Mouse (Mus musculus) thymus, adult 2 months (tissue): Measurements from ENCODE around the gene Gm42906. TPM values are rescaled to one million over a fixed set of nuclear protein-coding genes. Genes with fewer than 3 reads are reported as not detected.

ENCODE experiments used
- DNase-seq: peaks from one replicate; pipeline ENCODE4 v3.0.0; 2021
- H3K27ac ChIP-seq: fragments of 200-500 bp; 2 replicates; pipeline ENCODE4 v1.5.1; 2012; ENCODE audit warnings: low read length, control low read depth; ENCODE audit not compliant: control insufficient read depth, insufficient read depth
- H3K27me3 ChIP-seq: fragments of 200-500 bp; 2 replicates; pipeline ENCODE4 v1.6.1; 2012; ENCODE audit warnings: mild to moderate bottlenecking, low read length, moderate library complexity, mixed read lengths; ENCODE audit not compliant: control insufficient read depth, insufficient read depth
- H3K36me3 ChIP-seq: fragments of 200-500 bp; 2 replicates; pipeline ENCODE4 v1.6.1; 2012; ENCODE audit warnings: mild to moderate bottlenecking, low read length, moderate library complexity; ENCODE audit not compliant: control insufficient read depth, insufficient read depth
- H3K4me1 ChIP-seq: fragments of 200-500 bp; replicated peaks from 2 replicates; pipeline ENCODE4 v1.6.1; 2012; ENCODE audit warnings: low read length; ENCODE audit not compliant: control insufficient read depth, insufficient read depth
- H3K4me3 ChIP-seq: fragments of 200-500 bp; 2 replicates; pipeline ENCODE4 v1.5.1; 2012; ENCODE audit warnings: mild to moderate bottlenecking, low read length, control low read depth, moderate library complexity; ENCODE audit not compliant: control insufficient read depth, insufficient read depth
- CTCF ChIP-seq: fragments of 200-500 bp; IDR thresholded peaks from 2 replicates; pipeline ENCODE4 v1.5.1; 2012; ENCODE audit warnings: mild to moderate bottlenecking, control low read depth, low read length, moderate library complexity, borderline replicate concordance; ENCODE audit not compliant: control insufficient read depth, poor library complexity, insufficient read depth; ENCODE audit errors: extremely low read depth
- POLR2A ChIP-seq: fragments of 200-500 bp; IDR thresholded peaks from 2 replicates; pipeline ENCODE4 v1.6.1; 2012; ENCODE audit warnings: mild to moderate bottlenecking, low read length, control low read depth, moderate library complexity; ENCODE audit not compliant: control insufficient read depth, poor library complexity, insufficient read depth; ENCODE audit errors: extremely low read depth
- WGBS: fragments of 180-500 bp; shearing (Covaris S2); methylation state at CpG from one replicate; pipeline ENCODE4 v1.1.7; 2018; 5-methylcytosine and 5-hydroxymethylcytosine counted together
- polyA plus RNA-seq: library from polyadenylated mRNA; depleted of rRNA; stranded (reverse); fragments of >200 nt; gene quantifications from 2 replicates; pipeline ENCODE4 v1.2.3, GENCODE M21; 2012

The Gm42906 gene
- polyA plus RNA-seq, 1 experiment = not detected

DNA sequence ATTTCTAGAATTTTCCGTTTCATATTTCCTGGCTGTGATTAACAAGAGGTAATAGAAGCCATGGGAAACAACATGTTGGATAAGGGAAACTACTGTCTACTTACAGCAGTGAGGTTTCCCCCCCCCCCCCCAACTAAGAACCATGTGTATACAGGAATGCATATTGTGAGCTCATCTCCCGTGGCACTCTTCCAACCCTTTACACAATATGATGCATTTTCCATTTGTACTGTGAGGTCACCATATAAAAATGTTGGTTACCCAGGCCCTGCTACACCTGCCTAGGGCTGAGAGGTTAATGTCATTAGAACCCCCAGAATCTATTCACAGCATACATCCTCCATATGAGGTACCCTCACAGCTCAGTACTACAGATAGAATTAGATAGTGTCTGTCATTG lies 310.1 kb downstream of the Gm42906 start:
- no peak overlapping the region for H3K27ac ChIP-seq
- H3K36me3 ChIP-seq = no peaks in the 10 kb centered on the region
- 91% methylated on average over 2 of the region's 2 CpGs for WGBS
- no peak for DNase-seq
- H3K4me3 ChIP-seq = no peak overlapping the region
- no peaks in the 10 kb centered on the region for H3K27me3 ChIP-seq
- no peaks in the 10 kb centered on the region for H3K4me1 ChIP-seq
- TF ChIP-seq POLR2A (no peak), CTCF (no peak)

DNA sequence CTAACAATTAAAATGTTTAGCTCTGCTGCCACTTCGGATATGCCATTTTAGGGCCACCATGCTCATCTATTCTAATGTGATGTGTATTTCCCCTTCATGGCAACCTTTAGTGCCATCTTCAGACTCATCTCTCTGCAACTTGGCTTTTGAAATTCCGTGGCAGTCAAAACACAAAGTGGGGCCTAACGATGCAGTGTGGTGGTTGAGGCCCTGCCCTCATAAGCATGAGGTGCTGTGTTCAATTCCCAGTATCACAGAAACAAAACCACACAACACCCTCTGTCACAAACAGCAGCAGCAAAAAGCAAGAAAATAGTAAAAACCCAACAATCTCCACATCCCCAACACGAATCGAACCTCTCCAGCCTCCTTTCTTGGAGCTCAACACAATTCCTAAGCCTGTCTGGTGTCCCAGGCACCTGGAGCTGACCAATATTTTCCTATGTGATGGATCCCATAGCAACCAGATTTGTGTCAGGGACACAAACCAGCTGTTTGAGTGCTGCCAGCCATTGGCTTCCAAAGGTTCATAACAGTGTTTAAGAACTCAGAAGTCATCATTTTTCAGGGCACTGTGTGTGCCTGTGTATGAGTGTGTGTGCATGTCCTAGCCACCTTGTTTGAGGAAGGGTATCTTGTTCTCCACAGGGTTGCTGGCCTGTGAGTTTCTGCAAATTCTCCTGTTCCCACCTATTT lies 311.6 kb downstream of the Gm42906 start:
- TF ChIP-seq POLR2A (no peak), CTCF (no peak)
- no peaks in the 10 kb centered on the region for H3K4me1 ChIP-seq
- 92% methylated on average over 5 of the region's 5 CpGs for WGBS
- DNase-seq = no peak
- H3K27me3 ChIP-seq = no peaks in the 10 kb centered on the region
- H3K27ac ChIP-seq = no peak overlapping the region
- no peaks in the 10 kb centered on the region for H3K36me3 ChIP-seq
- no peak overlapping the region for H3K4me3 ChIP-seq

DNA sequence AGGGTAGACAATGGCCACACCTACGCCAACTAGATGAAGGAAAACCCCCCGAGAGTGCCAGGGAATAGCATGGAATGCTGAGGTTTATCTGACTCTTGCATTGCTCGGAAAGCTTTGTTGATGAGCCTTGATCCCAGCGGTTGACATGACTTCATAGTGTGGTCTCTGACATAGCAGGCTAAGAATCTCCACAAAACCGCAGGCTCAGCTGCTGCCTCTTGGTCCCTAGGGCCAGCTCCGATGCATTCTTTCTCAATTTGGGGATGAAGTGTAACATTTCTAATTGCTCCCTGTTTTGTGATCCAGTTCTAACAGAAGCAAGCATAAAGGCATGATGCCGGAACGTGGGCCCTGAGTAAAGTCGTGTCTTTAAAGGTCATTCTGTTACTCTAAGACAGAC lies 315.2 kb downstream of the Gm42906 start:
- no peak for DNase-seq
- no peak for TF ChIP-seq CTCF
- TF ChIP-seq POLR2A = no peak
- Histone ChIP-seq H3K4me3 (no peak overlapping the region), H3K36me3 (no peaks in the 10 kb centered on the region), H3K27ac (no peak overlapping the region), H3K4me1 (no peaks in the 10 kb centered on the region), H3K27me3 (no peaks in the 10 kb centered on the region)
- 96% methylated on average over 9 of the region's 9 CpGs for WGBS

DNA sequence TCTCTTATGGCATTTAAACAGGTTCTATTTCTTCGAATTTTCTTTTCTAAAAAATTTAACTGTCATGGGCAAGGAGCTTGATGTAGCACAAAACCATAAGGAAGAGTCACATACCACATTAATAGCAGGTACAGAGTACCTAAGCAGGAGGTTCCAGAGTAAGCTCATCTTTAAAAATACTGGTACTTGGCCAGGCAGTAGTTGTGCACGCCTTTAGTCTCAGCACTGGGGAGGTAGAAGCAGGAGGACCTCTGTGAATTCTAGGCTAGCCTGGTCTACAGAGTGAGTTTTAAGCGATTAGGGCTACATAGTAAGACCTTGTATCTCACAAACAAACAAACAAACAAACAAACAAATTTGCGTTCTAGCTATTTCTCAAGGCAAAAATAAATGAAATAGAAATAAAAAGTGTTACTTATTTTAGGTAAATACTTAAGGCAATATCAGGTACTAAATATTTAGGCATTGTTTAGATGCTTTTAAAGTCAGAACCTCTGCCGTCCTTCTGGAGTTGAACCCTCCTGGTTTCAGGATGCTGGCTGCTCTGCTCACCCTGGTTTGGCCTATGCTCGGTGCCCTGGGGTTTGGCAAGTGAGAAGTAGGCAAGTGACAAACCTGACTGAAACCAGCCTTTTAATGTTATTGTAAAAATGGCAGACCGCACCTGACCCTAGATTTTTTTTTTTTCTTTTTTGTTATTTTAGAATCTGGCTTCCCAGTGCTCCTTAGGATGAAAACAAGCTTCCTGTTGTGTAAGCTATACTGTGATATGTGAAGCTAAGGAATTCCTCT lies 316.7 kb downstream of the Gm42906 start:
- no peak overlapping the region for H3K4me3 ChIP-seq
- 93% methylated on average over 7 of the region's 7 CpGs for WGBS
- no peak for TF ChIP-seq CTCF
- TF ChIP-seq POLR2A = no peak
- DNase-seq = no peak
- H3K27me3 ChIP-seq = no peaks in the 10 kb centered on the region
- H3K36me3 ChIP-seq = no peaks in the 10 kb centered on the region
- no peaks in the 10 kb centered on the region for H3K4me1 ChIP-seq
- no peak overlapping the region for H3K27ac ChIP-seq

DNA sequence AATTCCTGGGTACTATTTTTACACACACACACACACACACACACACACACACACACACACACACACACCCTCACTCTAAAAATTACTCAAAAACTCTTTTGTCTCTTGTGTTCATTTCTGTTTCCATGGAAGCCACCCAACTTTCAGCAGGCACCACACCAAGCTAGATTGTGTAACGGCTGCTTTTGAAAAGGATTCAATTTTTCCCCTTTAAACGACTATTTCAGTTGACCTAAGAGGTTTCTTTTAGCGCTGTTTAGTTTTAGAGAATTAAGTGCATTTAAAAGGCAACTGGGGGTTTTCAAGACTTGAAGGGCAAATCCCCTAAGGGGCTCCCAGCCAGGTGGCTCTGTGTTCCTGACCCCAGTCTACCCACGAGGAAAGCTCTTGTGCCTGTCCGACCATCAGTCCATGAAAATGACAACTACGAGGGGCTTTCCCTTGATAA lies 317.5 kb downstream of the Gm42906 start:
- TF ChIP-seq CTCF (no peak), POLR2A (no peak)
- no peak overlapping the region for H3K27ac ChIP-seq

DNA sequence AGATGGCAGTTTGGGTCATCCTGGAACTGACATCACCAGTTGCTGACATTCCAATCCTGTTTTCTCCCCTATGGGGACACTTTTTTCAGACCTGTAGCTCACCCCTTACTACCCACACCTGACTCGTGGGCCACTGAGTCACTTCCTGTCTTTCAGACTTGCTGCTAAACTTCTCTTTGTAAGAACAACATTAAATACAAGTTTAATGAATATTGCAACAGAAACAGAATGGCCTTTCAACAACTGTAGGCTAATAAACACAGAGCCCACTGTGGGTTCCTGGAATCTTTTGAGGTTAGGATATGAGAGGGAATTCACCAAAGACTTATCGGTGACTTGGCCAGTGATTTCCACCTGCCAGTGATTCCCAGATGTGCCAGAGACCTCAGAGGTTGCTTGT lies 318.1 kb downstream of the Gm42906 start:
- no peak overlapping the region for H3K27ac ChIP-seq
- no peaks in the 10 kb centered on the region for H3K27me3 ChIP-seq
- H3K36me3 ChIP-seq = no peaks in the 10 kb centered on the region
- 44% methylated on average over 2 of the region's 2 CpGs for WGBS
- H3K4me3 ChIP-seq = no peak overlapping the region
- H3K4me1 ChIP-seq = no peaks in the 10 kb centered on the region
- DNase-seq = no peak
- TF ChIP-seq CTCF (no peak), POLR2A (no peak)

More for the DNA sequence above, 317.5 kb downstream of the Gm42906 start:
- Histone ChIP-seq H3K36me3 (no peaks in the 10 kb centered on the region), H3K4me1 (no peaks in the 10 kb centered on the region), H3K27me3 (no peaks in the 10 kb centered on the region), H3K4me3 (no peak overlapping the region)
- WGBS = 82% methylated on average over 6 of the region's 6 CpGs
- no peak for DNase-seq
